Mouse (Mus musculus) left cerebral cortex, postnatal 10 days (tissue): ENCODE data around the gene Atg10. TPM values are rescaled to one million over a fixed set of nuclear protein-coding genes. Genes with fewer than 3 reads are reported as not detected.
"Not testable (repeated sequence)": the region's sequence is repeated elsewhere in the genome, so short reads cannot be mapped to it uniquely, and the experiment has no call there.

Source experiments
- DNase-seq, 2 experiments: peaks; one replicate each; pipeline ENCODE4 v3.0.0; 2021 to 2022; ENCODE audit warnings: low spot score in 2 of 2, mixed read lengths in 1 of 2; ENCODE audit errors: extremely low spot score in 1 of 2
- intact Hi-C: fragments of 180-260 bp; cut with DNase I; formaldehyde crosslinking; loops from one replicate; pipeline ENCODE4 v1.15.1; 2025
- total RNA-seq, 2 experiments: library from RNA; stranded (reverse); gene quantifications; 2 replicates each; pipeline ENCODE4 v1.2.3; 2021

Atg10 gene
- total RNA-seq = 10 to 100 TPM; 11.9 to 14.8 TPM

- DNase-seq = peak; percentile 79 to 93
- intact Hi-C loops = loop anchor here (2.0 to 10.0 kb wide), 2 partner anchors 143 to 231 kb away; no protein-coding TSS in a partner anchor
Observed at GRCm38 (mm10) chr13:91223587-91224437, at the start of gene Atg10. Gene Atg10, minus strand, starts transcription at chr13:91223968.

GRCm38 (mm10) chr13:91252406-91252805 is 28.6 kb upstream of the Atg10 start:
- no peak for DNase-seq
- intact Hi-C loops = no loop called here

GRCm38 (mm10) chr13:91251636-91252035 is 27.9 kb upstream of the Atg10 start:
- intact Hi-C loops = no loop called here
- DNase-seq = no peak

- intact Hi-C loops = not testable (repeated sequence)
Observed at GRCm38 (mm10) chr13:91250050-91250449, 26.3 kb upstream of the Atg10 start.

GRCm38 (mm10) chr13:91246472-91246871 is 22.7 kb upstream of the Atg10 start:
- intact Hi-C loops = no loop called here
- no peak for DNase-seq

More at GRCm38 (mm10) chr13:91250050-91250449, 26.3 kb upstream of the Atg10 start:
- DNase-seq = not testable (repeated sequence)

- intact Hi-C loops = no loop called here
Observed at GRCm38 (mm10) chr13:91237976-91238375, 14.2 kb upstream of the Atg10 start.

GRCm38 (mm10) chr13:91236884-91237283 is 13.1 kb upstream of the Atg10 start:
- intact Hi-C loops = no loop called here
- DNase-seq = no peak

More at GRCm38 (mm10) chr13:91237976-91238375, 14.2 kb upstream of the Atg10 start:
- DNase-seq = no peak

GRCm38 (mm10) chr13:91224438-91224814 is 658 bp upstream of the Atg10 start:
- no peak for DNase-seq
- intact Hi-C loops = loop anchor here (2.0 to 10.0 kb wide), 2 partner anchors 142 to 230 kb away; no protein-coding TSS in a partner anchor

GRCm38 (mm10) chr13:91223063-91223462 is 705 bp downstream of the Atg10 start:
- intact Hi-C loops = loop anchor here (10.0 kb wide), 1 partner anchor 232 kb away; no protein-coding TSS in a partner anchor
- DNase-seq = no peak

GRCm38 (mm10) chr13:91221696-91222095 is 2.1 kb downstream of the Atg10 start:
- intact Hi-C loops = loop anchor here (10.0 kb wide), 1 partner anchor 233 kb away; no protein-coding TSS in a partner anchor
- no peak for DNase-seq

GRCm38 (mm10) chr13:91217691-91218090 is 6.1 kb downstream of the Atg10 start:
- intact Hi-C loops = no loop called here
- no peak for DNase-seq

- no peak for DNase-seq
- intact Hi-C loops = no loop called here
Observed at GRCm38 (mm10) chr13:91216656-91217205, 7.0 kb downstream of the Atg10 start.

- no peak for DNase-seq
- intact Hi-C loops = no loop called here
Observed at GRCm38 (mm10) chr13:91212958-91213357, 10.8 kb downstream of the Atg10 start.

GRCm38 (mm10) chr13:91206237-91206636 is 17.5 kb downstream of the Atg10 start:
- DNase-seq = no peak
- intact Hi-C loops = no loop called here

- intact Hi-C loops = no loop called here
- DNase-seq = no peak
Observed at GRCm38 (mm10) chr13:91202564-91202963, 21.2 kb downstream of the Atg10 start.

- intact Hi-C loops = no loop called here
- DNase-seq = no peak
Observed at GRCm38 (mm10) chr13:91187378-91188234, 36.2 kb downstream of the Atg10 start.

- no peak for DNase-seq
- intact Hi-C loops = no loop called here
Observed at GRCm38 (mm10) chr13:91185248-91185867, 38.4 kb downstream of the Atg10 start.

GRCm38 (mm10) chr13:91184226-91184625 is 39.5 kb downstream of the Atg10 start:
- intact Hi-C loops = no loop called here
- no peak for DNase-seq

GRCm38 (mm10) chr13:91180364-91180763 is 43.4 kb downstream of the Atg10 start:
- intact Hi-C loops = no loop called here
- no peak for DNase-seq
